Mouse (Mus musculus): Measurements from ENCODE around the gene Mrtfa.

GRCm38 (mm10) chr15:81168735-81169134 lies 21.8 kb downstream of the Mrtfa start:
- TF ChIP-seq EP300 (IDR thresholded peaks at IDR 0.05; ENCODE audit: low read depth) (no peak), CTCF (IDR thresholded peaks at IDR 0.05; ENCODE audit: low read depth) (no peak)
